Mouse (Mus musculus): Measurements from ENCODE around the gene Pou4f2.

Pou4f2 gene

DNA sequence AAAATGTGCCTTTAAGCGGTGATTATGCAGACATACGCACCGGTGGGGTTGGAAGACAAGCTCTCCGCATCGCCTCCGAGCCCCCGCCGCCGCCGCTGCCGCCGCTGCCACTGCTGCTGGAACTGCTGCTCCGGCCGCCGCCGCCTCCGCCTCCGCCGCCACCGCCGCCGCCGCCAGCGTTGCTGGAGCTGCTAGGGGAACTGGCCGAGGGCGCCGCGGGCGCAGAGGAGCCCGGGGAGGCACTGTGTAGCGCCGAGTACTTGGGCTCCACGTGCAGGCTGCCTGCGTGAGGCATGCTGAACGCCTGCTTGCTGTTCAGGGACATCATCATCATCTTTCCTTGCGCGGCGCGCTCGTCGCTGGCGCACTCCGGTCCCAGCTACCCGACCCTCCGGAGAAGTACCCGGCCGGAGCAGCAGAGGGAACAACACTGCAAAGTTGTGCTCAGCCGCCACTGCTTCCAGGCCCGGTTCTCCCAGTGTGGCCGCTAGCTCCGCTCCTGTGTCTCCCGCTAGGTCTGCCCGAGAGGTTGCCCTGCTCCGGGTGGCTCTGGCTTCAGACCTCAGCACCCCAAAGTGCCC lies at the start of gene Pou4f2:
Pou4f2 (minus strand) TSS at position 575 of the 581 bp plus-strand sequence.
- DNase-seq (ENCODE audit: low spot score) = no peak

DNA sequence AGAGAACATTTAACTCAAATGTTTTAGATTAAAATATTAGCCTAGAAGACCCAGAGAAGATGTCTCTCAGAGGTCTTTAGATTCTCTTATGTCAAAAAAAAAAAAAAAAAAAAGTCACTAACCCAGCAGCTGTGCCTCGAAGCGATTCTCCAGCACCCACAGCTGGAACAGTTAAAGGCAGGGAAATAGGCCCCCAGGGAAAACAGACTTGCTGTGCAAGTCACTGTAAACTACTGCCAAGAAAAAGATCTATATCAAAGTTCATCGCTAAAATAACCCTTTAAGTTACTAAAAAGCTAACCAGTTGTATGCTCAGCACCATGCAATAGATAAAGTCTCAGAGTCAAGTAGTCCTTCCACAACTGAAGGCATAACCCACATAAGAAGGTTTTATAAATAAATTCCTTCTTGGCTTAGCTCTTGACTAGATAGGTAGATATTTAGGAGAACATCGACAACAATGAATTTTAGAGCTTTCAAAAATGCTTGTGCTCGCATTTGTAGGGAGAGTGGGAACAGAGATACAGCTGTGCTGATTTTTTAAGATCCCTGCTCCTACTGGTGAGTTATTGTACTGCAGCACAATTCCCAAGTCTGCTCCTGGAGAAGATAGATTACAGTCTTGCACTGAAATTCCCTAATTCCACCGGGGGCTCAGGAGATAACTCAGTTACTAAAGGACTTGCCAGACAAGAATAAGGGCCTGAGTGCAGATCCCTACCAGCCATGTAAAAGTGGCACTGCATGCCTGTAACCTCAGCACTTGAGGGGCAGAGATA lies 40.8 kb upstream of the Pou4f2 start:
- no peak for DNase-seq (ENCODE audit: low spot score)

DNA sequence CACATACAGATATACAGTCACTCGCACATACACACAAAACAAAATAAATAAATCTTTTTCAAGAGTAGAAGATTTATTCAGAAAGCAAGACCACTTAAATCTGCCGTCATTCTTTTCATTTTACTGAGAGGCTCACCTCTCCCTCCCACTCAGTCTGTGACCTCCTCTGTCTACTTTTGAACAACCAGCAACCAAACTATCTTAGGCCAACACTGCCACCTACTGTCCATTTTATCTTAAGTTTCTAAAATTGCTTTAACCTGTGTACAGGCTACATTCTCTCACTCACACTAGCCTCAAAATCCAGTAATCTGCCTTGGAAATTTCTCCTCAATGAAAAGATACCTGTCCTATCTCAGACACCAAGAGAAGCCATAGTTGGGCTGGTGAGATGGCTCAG lies 31.4 kb upstream of the Pou4f2 start:
- no peak for DNase-seq (ENCODE audit: low spot score)

DNA sequence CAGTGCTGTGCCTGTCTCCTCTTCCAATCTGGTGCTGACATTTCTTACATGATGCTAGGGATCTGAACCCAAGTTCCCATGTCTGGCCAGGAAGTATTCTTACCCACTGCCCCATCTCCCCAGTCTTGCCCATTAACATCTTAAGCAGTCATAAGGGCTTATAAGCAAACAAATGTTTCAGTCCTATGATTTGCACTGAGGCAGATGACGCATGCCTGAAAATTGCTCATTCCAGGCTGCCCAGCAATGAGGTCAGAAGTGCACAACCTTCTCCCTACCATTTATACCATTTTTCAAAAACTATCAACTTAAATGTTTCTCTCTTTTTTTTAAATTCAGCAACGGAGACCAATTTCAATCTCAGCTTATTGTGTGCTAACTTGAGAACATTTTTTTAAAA lies 27.5 kb upstream of the Pou4f2 start:
- no peak for DNase-seq (ENCODE audit: low spot score)

DNA sequence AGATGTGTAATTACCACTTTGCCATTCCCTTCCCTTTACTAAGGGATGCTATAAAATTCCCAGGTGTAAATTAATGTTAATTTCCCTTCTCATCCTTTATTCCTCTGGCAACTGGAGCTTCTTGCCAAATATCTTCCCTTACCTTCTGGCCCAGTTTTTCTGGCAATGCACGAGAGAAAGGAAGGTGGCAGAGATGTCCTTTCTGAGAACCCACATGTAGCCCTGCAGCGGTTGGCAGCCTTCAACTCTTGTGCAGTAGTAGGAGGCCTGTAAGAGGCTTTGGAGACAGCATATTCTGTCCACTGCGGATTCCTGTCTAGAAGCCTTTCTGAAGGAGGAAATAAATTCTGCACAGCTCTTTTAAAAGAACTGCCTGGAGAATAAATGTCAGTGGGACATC lies 20.0 kb upstream of the Pou4f2 start:
- no peak for DNase-seq (ENCODE audit: low spot score)

DNA sequence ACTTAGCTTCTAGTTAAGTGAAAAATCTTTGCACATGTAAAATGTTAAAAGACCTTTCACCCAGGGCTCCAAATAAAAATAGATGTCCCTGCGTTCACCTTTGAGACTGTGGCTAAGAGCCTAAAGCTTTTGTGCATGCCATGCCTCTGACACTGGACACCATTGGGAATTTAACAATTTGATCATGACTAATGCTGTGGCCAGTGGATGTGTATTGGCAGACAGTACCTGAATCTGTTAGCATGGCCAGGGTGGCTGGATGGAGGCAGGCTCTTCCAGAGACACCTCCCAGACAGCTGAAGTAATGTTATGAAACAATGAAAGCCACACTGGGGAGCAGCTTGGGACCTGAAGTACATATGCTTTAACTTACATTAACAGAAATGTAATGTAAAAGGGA lies 6.3 kb upstream of the Pou4f2 start:
- DNase-seq (ENCODE audit: low spot score) = no peak

DNA sequence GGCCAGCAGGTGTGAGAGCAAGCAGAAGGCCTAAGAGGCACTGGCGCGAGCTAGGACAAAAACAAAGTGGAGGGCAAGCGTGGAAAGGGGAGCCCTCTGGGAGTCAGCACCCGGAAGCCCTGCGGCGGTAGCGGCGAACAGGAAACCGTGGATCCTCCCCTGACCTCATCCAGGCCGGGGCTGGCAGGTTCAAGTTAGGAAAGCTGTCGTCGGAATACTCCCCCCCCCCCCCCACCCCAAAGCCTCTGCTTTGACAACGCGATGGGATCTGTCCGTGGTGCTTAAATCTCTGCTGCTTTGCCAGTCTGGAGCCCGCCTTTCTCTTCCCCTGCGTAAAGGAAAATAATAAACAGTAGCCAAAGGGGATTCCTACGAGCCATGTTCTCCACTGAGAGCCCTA lies 1.7 kb upstream of the Pou4f2 start:
- DNase-seq (ENCODE audit: low spot score) = peak; percentile 52

DNA sequence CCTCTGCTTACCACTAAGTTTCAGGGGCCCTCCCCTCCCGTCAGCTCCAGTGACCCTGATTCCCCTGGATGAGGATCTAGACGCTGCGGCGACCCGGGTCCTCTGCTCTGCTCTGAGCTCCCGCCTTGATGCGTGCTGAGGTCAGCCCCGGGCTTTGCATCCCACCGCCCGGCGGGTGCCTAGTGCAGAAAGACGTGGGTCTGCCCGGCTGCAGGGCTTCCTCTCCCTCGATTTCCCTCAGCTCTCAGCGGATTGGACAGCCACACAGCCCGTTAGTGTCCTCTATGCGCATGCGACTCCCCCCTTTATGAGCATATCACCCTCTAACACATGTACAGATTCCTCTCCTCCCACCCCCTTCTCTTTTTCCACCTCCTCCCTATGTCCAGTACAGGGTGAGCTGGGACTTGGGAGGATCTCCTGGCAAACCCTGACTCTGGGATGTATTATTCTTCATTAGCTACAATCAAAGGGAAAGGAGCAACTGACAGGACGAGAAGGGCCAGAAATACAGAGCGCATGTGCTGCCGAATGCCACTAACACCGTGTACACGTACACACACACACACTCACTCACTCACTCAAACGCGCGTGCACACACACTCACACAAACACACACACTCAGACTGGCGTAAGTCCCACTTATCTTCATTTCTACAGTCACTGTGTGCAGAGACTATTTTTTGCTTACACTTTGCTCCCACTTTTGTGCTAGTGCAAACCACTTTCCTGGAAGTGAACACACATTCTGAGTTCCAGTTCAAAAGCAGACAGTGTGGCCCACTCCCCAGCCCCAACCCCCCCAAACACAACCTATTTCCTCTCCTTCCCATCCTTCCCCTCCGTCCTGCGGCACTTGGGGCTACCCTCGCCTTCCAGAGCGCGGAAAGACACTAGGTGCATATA lies 948 bp upstream of the Pou4f2 start:
- DNase-seq (ENCODE audit: low spot score) = no peak

DNA sequence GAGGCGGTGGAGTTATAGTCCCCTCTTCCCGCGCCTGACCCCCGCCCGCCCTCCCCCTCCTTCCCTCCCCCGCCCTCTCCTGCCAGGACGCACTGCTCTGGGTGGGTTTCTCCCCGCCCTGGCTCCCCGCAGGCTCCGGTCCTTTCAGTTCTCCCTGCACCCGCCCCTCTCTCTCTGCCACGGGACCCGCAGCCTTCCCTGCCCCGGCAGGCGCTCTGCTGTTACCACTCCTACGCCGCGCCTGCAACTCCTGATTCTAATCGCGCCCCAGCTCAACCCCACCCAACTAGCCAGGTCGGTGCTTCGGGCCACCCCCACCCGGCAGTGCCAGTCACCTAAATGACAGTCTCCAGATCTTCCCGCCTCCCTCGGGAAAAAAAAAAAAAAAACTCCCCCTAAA lies 216 bp upstream of the Pou4f2 start:
- DNase-seq (ENCODE audit: low spot score) = no peak

DNA sequence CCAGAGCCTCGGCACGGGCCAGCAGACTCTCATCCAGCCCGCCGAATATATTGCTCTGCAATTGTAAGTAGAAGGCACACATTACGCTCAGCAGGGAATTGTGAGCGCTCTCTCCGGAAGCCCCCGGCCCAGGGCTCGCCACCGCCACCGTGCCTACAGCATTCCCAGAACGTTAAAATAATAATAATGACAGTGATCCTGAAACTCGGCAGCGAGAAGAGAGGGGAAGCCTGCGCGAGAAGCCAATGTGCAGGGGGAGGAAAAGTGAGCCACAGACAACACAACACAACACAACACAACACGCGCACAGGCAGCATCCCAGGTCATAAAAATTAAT lies 853 bp downstream of the Pou4f2 start:
- no peak for DNase-seq (ENCODE audit: low spot score)

DNA sequence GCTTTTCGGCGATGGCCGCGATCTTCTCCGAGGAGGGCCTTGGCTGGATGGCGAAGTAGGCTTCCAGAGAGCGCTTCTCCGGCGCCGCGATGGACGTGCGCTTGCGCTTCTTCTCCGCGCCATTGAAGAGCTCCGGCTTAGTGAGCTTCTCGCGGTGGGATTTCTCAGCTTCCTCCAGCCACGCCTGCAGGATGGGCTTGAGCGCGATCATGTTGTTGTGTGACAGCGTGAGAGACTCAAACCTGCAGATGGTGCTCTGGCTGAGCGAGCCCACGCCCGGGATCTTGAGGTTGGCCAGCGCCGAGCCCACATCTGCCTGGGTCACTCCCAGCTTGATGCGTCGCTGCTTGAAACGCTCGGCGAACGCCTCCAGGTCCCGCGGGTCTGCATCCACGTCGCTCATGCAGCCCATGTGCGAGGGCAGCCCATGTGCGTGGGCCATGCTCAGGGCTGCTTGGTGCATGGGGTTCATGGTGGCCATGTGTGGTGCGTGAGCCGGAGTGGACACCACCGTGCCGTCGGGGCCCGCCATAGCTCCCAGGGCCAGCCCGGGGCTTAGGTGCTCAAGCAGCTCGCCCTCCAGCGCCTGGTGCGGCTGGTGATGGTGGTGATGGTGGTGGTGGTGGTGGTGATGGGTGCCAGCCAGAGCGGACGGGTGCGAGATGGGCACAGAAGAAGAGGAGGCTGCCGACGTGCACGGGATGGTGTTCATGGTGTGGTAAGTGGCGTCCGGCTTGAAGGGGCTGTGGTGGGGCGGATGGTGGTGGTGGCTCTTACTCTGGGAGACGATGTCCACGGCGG lies 1.4 kb downstream of the Pou4f2 start:
- no peak for DNase-seq (ENCODE audit: low spot score)

DNA sequence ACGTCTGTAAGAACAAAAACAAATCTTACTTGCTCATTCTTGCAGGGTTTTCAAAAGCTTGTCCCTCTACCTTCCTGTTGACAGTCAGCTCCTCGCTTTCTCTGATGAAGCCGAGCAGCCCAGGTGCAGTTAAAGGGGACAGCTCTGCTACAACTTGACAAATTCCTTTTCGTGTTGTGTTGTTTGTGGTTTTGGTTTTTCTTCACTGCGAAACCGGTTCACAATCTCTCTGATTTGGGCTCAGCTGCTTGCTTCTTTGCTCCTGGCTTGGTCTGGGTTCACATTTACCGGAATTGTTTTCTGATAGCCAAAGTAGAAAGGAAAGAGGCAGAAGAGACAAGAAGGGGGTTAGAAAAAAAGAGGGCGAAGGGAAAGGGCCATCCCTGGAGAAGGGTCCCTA lies 2.1 kb downstream of the Pou4f2 start:
- DNase-seq (ENCODE audit: low spot score) = no peak

DNA sequence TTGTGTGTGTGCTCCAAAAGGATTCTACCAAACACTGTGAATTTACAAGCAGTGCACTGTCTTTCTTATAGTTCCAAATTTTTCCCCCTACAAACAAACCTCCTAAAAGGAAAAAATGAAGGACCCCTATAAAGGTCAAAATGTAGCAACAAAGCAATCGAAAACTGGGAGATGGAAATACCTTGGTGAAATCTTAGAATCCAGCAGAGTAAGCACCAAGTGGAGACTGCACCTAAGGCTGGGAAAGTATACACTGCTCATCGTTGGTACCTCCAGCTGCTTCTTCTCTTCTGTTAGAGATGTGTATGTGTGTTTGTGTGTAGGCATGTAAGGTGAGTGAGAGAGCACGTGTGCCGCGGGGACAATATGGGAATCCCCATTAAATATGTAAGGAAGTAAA lies 3.1 kb downstream of the Pou4f2 start:
- no peak for DNase-seq (ENCODE audit: low spot score)

DNA sequence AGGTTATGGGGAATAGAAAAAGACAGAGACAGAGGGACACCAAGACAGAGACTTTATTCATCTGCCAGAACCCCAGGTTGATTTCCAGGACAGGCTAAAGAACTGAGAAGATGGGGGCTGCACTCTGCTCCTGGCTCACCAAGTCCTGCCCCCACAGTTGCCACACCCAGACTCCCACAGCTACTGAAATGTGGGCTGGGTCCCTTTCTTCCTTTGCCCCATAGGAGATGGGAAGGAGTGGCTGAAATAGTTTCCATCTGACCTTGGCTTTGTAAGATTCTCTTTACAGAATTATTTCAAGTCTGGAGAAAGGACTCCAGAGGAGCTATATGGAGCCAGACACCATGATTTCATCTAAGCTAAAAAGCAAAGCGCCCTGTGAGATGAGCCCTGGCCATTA lies 4.0 kb downstream of the Pou4f2 start:
- no peak for DNase-seq (ENCODE audit: low spot score)

DNA sequence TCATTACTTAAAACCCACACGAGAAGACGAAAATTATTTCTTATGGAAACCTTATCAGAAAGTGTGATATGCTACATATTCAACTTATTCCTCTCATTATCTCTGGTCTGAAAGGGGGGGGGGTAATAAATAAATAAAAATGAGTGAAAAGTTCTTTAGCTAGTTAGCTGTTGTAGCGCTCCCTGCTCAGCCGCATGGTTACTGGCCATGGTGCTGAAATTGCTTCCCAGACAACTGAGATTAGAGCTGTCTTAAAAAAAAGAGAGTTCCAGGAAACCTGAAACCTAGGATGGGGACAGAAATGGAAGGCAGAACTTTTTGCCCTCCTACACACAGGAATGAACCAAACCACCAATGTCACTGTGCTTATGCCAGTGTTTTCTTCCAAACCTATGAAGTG lies 5.1 kb downstream of the Pou4f2 start:
- peak; percentile 42 for DNase-seq (ENCODE audit: low spot score)

DNA sequence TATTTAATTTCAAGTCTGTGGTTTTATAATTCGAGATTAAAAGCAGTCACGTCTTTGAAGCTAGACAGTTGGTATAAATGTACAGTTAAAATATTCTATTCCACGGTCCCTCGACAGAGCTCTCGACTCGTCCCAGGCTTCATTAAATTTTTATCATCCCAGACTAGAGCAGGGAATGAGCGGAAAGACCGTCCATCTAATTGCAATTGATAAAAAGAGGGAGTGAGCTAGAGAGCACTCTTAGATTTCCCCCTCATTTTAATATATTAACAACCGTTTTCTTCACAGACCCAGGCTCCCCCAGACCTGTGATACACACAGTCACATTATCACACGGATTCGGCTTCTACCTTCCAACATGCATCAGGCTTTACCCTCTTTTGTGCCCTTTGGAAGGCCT lies 8.3 kb downstream of the Pou4f2 start:
- no peak for DNase-seq (ENCODE audit: low spot score)

DNA sequence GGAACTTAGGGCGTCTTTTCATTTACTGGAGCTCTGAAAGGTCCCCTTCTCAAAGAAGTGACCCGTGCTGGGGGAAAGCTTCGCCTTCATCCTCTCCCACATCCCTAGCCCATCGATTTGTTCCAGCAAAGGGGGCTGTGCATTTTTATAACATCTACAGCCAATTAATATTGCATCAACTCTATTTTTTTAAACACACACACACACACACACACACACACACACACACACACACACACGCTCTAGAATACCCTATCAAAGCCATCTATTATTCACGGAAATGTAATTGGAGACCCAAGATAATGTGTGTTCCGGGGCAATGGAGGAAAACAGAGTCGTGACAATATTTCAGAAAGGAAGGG lies 8.7 kb downstream of the Pou4f2 start:
- no peak for DNase-seq (ENCODE audit: low spot score)

DNA sequence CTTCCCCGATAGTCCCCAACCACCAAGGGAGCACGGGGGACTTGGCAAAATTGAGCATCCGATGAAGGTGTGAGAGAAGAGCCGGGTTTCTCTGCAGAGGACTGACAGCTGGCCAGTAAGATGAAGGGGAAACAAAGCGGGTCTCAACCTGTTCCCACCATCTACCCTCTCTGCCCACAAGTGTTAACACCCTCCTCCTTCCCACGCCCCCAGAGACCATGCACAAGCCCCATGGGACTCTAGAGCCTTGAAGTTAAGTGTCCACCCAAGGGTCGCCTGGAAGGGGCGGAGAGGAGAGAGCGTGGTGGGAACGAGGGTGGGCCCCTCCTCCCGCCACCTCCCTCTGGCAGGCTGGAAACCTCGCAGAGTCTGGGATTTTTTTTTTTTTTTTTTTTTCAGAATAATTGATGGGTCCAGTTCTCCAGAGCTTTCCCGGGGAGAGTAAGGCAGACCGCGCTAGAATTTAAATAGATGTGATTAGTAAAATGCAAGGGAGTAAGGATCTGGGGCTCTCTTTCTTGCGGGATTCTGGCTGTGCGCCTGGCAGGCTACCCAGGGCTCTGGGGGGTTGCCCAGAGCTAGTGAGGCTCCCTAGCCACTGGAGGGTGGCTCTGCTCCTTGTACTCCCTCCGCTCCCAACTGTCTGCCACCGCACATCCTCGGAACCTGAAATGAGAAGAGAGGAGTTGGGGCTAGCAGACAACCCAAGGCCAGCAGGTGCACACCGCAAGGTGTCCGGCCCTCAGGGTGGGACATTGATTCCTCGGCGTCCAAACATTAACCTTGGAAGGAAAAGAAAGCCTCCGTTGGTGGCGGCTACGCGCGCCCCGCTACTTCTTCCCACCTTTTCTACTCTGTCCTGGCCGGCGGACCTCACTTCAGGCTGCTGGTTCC lies 9.3 kb downstream of the Pou4f2 start:
- DNase-seq (ENCODE audit: low spot score) = no peak

DNA sequence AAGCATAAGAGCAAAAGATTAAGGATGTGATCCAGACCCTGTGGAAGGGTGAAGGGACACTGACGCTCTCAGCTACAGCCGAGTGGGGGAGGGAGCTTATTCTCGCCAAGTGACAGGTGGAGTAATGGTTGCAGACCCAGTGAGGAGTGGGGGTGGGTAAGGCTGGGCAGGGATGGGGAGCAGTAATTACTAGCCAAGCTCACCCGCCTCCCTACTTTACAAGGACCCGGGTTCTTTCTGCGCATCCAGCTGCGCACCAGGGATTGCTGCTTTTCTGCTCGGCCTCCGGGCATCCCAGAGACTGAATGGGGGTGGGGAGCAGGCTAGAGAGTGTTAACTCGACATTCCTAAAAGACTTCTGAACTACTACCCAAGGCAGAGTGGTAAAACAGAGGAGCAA lies 10.0 kb downstream of the Pou4f2 start:
- DNase-seq (ENCODE audit: low spot score) = no peak

DNA sequence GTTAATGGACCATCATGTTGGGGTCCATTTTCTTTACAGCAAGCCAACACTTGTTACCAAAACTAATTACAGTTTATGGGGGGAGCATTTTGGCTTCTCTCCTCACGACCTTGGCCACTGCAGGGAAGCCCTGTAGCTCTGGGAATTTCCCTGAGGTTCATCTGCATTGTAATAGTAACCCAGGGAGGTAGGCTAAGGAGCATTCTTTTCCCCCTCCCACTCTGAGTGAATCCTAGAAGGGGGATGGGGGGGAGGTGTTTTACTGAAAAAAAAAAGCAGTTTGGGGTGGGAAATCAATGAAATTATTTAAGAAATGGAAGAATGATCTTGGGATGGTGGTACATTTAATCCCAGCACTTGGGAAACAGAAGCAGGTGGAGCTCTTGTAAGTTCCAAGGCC lies 12.5 kb downstream of the Pou4f2 start:
- DNase-seq (ENCODE audit: low spot score) = no peak

DNA sequence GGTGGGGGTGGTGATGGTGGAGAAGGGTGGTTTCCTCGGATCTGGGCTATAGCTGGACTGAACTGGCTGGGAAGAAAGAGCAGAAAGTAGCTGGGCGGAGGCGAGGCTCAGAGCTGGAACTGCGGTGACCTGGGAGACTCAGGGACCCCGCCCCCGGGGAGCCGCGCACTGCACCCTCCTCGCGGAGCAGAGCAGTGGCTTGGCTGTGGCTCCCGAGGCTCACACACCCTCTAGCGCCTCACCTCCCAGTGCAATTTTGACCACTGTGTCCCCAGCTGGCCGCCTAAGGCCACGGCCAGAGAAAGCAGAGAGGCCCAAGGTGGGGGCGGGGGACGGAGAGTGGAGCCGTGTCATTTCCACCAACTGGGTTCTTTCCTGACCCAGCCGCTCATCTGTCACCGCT lies 16.3 kb downstream of the Pou4f2 start:
- DNase-seq (ENCODE audit: low spot score) = no peak

All from ovary, postnatal 14 days (tissue).